Mouse (Mus musculus) midbrain, embryonic 14.5 days (tissue): Measurements from ENCODE around the gene Ikbip. TPM values are rescaled to one million over a fixed set of nuclear protein-coding genes. Genes with fewer than 3 reads are reported as not detected.

Source experiments
- ATAC-seq: fragments of 200-750 bp; cut with Nextera tagmentation; 2 replicates; pipeline ENCODE4 v1.8.0; 2017; ENCODE audit warnings: moderate number of reproducible peaks, moderate library complexity; ENCODE audit not compliant: low FRiP score, low TSS enrichment
- DNase-seq: peaks from one replicate; pipeline ENCODE4 v3.0.0-alpha.2; 2015
- H3K27ac ChIP-seq: fragments of 300-500 bp; sonication (generic); replicated peaks from 2 replicates; pipeline ENCODE4 v1.5.1; 2014; ENCODE audit warnings: mild to moderate bottlenecking, low read depth, low read length, moderate library complexity
- H3K27me3 ChIP-seq: fragments of 300-500 bp; sonication (generic); 2 replicates; pipeline ENCODE4 v1.6.1; 2014; ENCODE audit warnings: low read length, control low read depth, mixed read lengths; ENCODE audit not compliant: control insufficient read depth, insufficient read depth
- H3K36me3 ChIP-seq: fragments of 300-500 bp; sonication (generic); 2 replicates; pipeline ENCODE4 v1.6.1; 2014; ENCODE audit warnings: low read length, control low read depth; ENCODE audit not compliant: control insufficient read depth, insufficient read depth
- H3K4me1 ChIP-seq: fragments of 300-500 bp; sonication (generic); 2 replicates; pipeline ENCODE4 v1.6.1; 2014; ENCODE audit warnings: mild to moderate bottlenecking, antibody characterized with exemption, low read length, control low read depth; ENCODE audit not compliant: control insufficient read depth, insufficient read depth
- H3K4me2 ChIP-seq: fragments of 300-500 bp; sonication (generic); 2 replicates; pipeline ENCODE4 v1.6.1; 2014; ENCODE audit warnings: mild to moderate bottlenecking, low read length, moderate library complexity
- H3K4me3 ChIP-seq: fragments of 300-500 bp; sonication (generic); replicated peaks from 2 replicates; pipeline ENCODE4 v1.5.1; 2014; ENCODE audit warnings: low read depth, low read length
- H3K9ac ChIP-seq: fragments of 300-500 bp; sonication (generic); replicated peaks from 2 replicates; pipeline ENCODE4 v1.6.1; 2014; ENCODE audit warnings: mild to moderate bottlenecking, low read length, moderate library complexity
- H3K9me3 ChIP-seq: fragments of 300-500 bp; sonication (generic); 2 replicates; pipeline ENCODE4 v1.6.1; 2016; ENCODE audit warnings: low read length, control low read depth, mixed read lengths; ENCODE audit not compliant: control insufficient read depth
- WGBS: fragments of 180-500 bp; shearing (Covaris S2); extraction: QIAGEN DNeasy Blood & Tissue Kit; methylation state at CpG from one replicate; pipeline ENCODE4 v1.1.7; 2014; 5-methylcytosine and 5-hydroxymethylcytosine counted together
- polyA plus RNA-seq: library from polyadenylated mRNA; unstranded; fragments of >200 nt; fragmentation: Nextera tagmentation; extraction: Ambion mirVana; gene quantifications from 2 replicates; pipeline ENCODE4 v1.2.1, GENCODE M21; 2014

Ikbip gene
- polyA plus RNA-seq, 1 experiment from 2014 or later = 19.5 TPM

- Histone ChIP-seq H3K27me3 (no peaks in the 10 kb centered on the region), H3K4me2 (no peak overlapping the region), H3K9me3 (no peaks in the 10 kb centered on the region), H3K4me1 (0 out of 2 replicates have a peak, but pooled peaks cover 3% of the 10 kb centered on the region), H3K9ac (no peak overlapping the region), H3K36me3 (peaks cover 38% of the 10 kb centered on the region), H3K4me3 (no peak overlapping the region), H3K27ac (no peak overlapping the region)
- no peak for ATAC-seq
- no peak for DNase-seq
- WGBS = 94% methylated on average over 2 of the region's 2 CpGs
Observed at GRCm38 (mm10) chr10:91076667-91077066, 6.1 kb upstream of the Ikbip start.

GRCm38 (mm10) chr10:91080540-91080939 is 2.2 kb upstream of the Ikbip start:
- H3K27me3 ChIP-seq = no peaks in the 10 kb centered on the region
- no peak overlapping the region for H3K4me2 ChIP-seq
- ATAC-seq (no peak), DNase-seq (no peak)
- 0 out of 2 replicates have a peak, but pooled peaks cover 3% of the 10 kb centered on the region for H3K4me1 ChIP-seq
- H3K4me3 ChIP-seq = no peak overlapping the region
- WGBS = 92% methylated on average over 5 of the region's 5 CpGs
- peaks cover 29% of the 10 kb centered on the region for H3K36me3 ChIP-seq
- H3K9me3 ChIP-seq = no peaks in the 10 kb centered on the region
- H3K27ac ChIP-seq = no peak overlapping the region
- no peak overlapping the region for H3K9ac ChIP-seq

GRCm38 (mm10) chr10:91081959-91082507 is 707 bp upstream of the Ikbip start:
- H3K36me3 ChIP-seq = peaks cover 14% of the 10 kb centered on the region
- H3K27ac ChIP-seq = peak overlapping the region; percentile 86
- 0 out of 2 replicates have a peak, but pooled peaks have one; percentile 39 for ATAC-seq
- 0 out of 2 replicates have a peak, but pooled peaks cover 3% of the 10 kb centered on the region for H3K4me1 ChIP-seq
- DNase-seq = peak; percentile 54
- no peaks in the 10 kb centered on the region for H3K9me3 ChIP-seq
- H3K9ac ChIP-seq = peak overlapping the region; percentile 84
- under 1% methylated on average over 27 of the region's 27 CpGs for WGBS
- H3K27me3 ChIP-seq = no peaks in the 10 kb centered on the region
- peak overlapping the region; percentile 88 for H3K4me3 ChIP-seq
- H3K4me2 ChIP-seq = peak overlapping the region; percentile 70

GRCm38 (mm10) chr10:91083393-91083927 is 720 bp downstream of the Ikbip start:
- 0 out of 2 replicates have a peak, but pooled peaks cover 3% of the 10 kb centered on the region for H3K4me1 ChIP-seq
- peak overlapping the region; percentile 68 for H3K27ac ChIP-seq
- peaks cover under 1% of the 10 kb centered on the region; the same call in 1 of the 2 replicates for H3K36me3 ChIP-seq
- H3K27me3 ChIP-seq = no peaks in the 10 kb centered on the region
- DNase-seq = no peak
- peak overlapping the region; percentile 66 for H3K9ac ChIP-seq
- no peak for ATAC-seq
- 47% methylated on average over 12 of the region's 12 CpGs for WGBS
- H3K4me3 ChIP-seq = peak overlapping the region; percentile 88
- peak overlapping the region; percentile 76 for H3K4me2 ChIP-seq
- no peaks in the 10 kb centered on the region for H3K9me3 ChIP-seq

GRCm38 (mm10) chr10:91092812-91093211 is 10.1 kb downstream of the Ikbip start:
- H3K4me3 ChIP-seq = no peak overlapping the region
- DNase-seq = no peak
- no peaks in the 10 kb centered on the region for H3K4me1 ChIP-seq
- no peak overlapping the region for H3K4me2 ChIP-seq
- H3K9ac ChIP-seq = no peak overlapping the region
- H3K36me3 ChIP-seq = no peaks in the 10 kb centered on the region
- 90% methylated on average over 4 of the region's 4 CpGs for WGBS
- no peak for ATAC-seq
- no peak overlapping the region for H3K27ac ChIP-seq
- no peaks in the 10 kb centered on the region for H3K9me3 ChIP-seq
- H3K27me3 ChIP-seq = no peaks in the 10 kb centered on the region

- Histone ChIP-seq H3K4me2 (no peak overlapping the region), H3K27ac (no peak overlapping the region), H3K9ac (no peak overlapping the region), H3K4me1 (no peaks in the 10 kb centered on the region), H3K4me3 (no peak overlapping the region), H3K9me3 (no peaks in the 10 kb centered on the region), H3K27me3 (no peaks in the 10 kb centered on the region), H3K36me3 (no peaks in the 10 kb centered on the region)
- DNase-seq (no peak), ATAC-seq (no peak)
- 91% methylated on average over 15 of the region's 15 CpGs for WGBS
Observed at GRCm38 (mm10) chr10:91094251-91095104, 11.7 kb downstream of the Ikbip start.

GRCm38 (mm10) chr10:91098056-91098455 is 15.3 kb downstream of the Ikbip start:
- Histone ChIP-seq H3K36me3 (peaks cover 11% of the 10 kb centered on the region; the same call in 1 of the 2 replicates), H3K27ac (no peak overlapping the region), H3K9me3 (no peaks in the 10 kb centered on the region), H3K4me3 (no peak overlapping the region), H3K4me1 (no peaks in the 10 kb centered on the region), H3K9ac (no peak overlapping the region), H3K27me3 (no peaks in the 10 kb centered on the region), H3K4me2 (no peak overlapping the region)
- 88% methylated on average over 8 of the region's 8 CpGs for WGBS
- DNase-seq (no peak), ATAC-seq (no peak)

GRCm38 (mm10) chr10:91100101-91100500 is 17.4 kb downstream of the Ikbip start:
- no peak for ATAC-seq
- no peaks in the 10 kb centered on the region for H3K27me3 ChIP-seq
- 79% methylated on average over 1 of the region's 1 CpGs for WGBS

More at GRCm38 (mm10) chr10:91100101-91100500, 17.4 kb downstream of the Ikbip start:
- Histone ChIP-seq H3K27ac (no peak overlapping the region), H3K4me1 (no peaks in the 10 kb centered on the region), H3K36me3 (peaks cover 11% of the 10 kb centered on the region; the same call in 1 of the 2 replicates), H3K9ac (no peak overlapping the region), H3K4me3 (no peak overlapping the region), H3K9me3 (no peaks in the 10 kb centered on the region), H3K4me2 (no peak overlapping the region)
- no peak for DNase-seq
